Mouse (Mus musculus): Measurements from ENCODE around the gene Olfr830. TPM values are rescaled to one million over a fixed set of nuclear protein-coding genes. Genes with fewer than 3 reads are reported as not detected.
"Not testable (repeated sequence)": the region's sequence is repeated elsewhere in the genome, so short reads cannot be mapped to it uniquely, and the experiment has no call there.

Gene Olfr830
- polyA plus RNA-seq (2012; rRNA removed) (not detected in 2 replicates), polyA plus RNA-seq (2014; fragmentation: Nextera tagmentation; extraction: Ambion mirVana) (not detected in 2 replicates)

DNA sequence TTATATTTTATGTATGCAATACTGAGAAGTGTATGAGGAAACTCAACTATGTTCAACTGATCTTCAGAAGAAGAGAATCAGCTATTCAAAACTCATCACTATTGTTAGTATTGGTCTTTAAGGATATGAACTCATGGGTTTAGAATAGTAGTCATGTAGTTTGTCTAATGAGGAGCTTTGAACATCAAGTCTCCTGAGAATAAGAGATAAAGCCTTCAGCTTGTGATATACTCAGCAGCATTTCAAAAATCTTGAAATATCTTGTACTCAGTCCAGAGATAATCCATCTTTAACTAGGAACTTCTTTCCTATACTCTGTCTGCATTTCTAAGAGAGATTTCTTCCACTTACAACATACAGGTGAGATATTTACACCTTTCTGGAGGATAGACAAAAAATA is at the start of gene Olfr830:
Olfr830 (plus strand) TSS at position 301 of the 400 bp plus-strand sequence.
- ATAC-seq (ENCODE audit: low FRiP score, low read depth) = no peak
- no peak for TF ChIP-seq POLR2A (IDR thresholded peaks at IDR 0.05; ENCODE audit: borderline replicate concordance, extremely low read depth, insufficient read depth, insufficient read length)
- no peak for DNase-seq (ENCODE audit: low spot score)
- no peaks in the 10 kb centered on the region for H3K4me1 ChIP-seq (ENCODE audit: control insufficient read depth, insufficient read depth, low read length)
- no peak within 1 kb of the TSS for H3K27ac ChIP-seq (replicated peaks; ENCODE audit: low read depth, low read length)
- no peak within 1 kb of the TSS for H3K4me2 ChIP-seq (replicated peaks; ENCODE audit: low read depth, low read length, severe bottlenecking)
- no peaks in the 10 kb centered on the region for H3K9me3 ChIP-seq (ENCODE audit: control insufficient read depth, low read length)
- H3K36me3 ChIP-seq (ENCODE audit: control insufficient read depth, insufficient read depth, low read length) = no peaks in the 10 kb centered on the region
- no peak within 1 kb of the TSS for H3K9ac ChIP-seq (ENCODE audit: low read depth, low read length, severe bottlenecking)
- H3K4me3 ChIP-seq (replicated peaks; ENCODE audit: low read length) = no peak within 1 kb of the TSS
- no peaks in the 10 kb centered on the region for H3K27me3 ChIP-seq (ENCODE audit: control insufficient read depth, insufficient read depth, low read length)

DNA sequence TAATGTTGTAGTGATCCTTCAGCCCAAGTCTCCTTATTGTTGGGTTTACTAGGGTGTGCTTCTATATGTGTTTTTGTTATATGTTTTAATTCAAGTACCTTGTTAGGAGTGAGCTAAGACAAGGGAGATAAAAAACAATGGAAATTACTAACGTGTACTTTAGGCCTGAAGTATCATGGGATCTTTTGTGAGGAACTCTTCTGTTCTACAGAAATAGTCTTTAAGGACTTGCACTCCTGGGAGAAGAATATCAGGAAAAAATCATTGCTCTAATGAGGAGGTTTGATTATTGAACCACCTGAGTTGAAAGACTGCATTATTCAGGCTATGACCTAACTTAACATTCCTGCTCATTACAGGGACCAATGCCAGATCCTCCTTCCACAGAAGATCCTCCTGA is 19.9 kb upstream of the Olfr830 start, which contains the start of gene Olfr829:
Olfr829 (plus strand) TSS at position 301 of the 400 bp plus-strand sequence.
- TF ChIP-seq POLR2A (IDR thresholded peaks at IDR 0.05; ENCODE audit: borderline replicate concordance, extremely low read depth, insufficient read depth, insufficient read length) = no peak
- DNase-seq (ENCODE audit: low spot score) = no peak
- no peak within 1 kb of the TSS for H3K9ac ChIP-seq (ENCODE audit: low read depth, low read length, severe bottlenecking)
- H3K27me3 ChIP-seq (ENCODE audit: control insufficient read depth, insufficient read depth, low read length) = no peaks in the 10 kb centered on the region
- H3K4me1 ChIP-seq (ENCODE audit: control insufficient read depth, insufficient read depth, low read length) = no peaks in the 10 kb centered on the region
- no peak within 1 kb of the TSS for H3K4me2 ChIP-seq (replicated peaks; ENCODE audit: low read depth, low read length, severe bottlenecking)
- H3K9me3 ChIP-seq (ENCODE audit: control insufficient read depth, low read length) = no peaks in the 10 kb centered on the region
- ATAC-seq (ENCODE audit: low FRiP score, low read depth) = no peak
- H3K4me3 ChIP-seq (replicated peaks; ENCODE audit: low read length) = no peak within 1 kb of the TSS
- WGBS = 71% methylated on average over 1 of the region's 1 CpGs
- H3K27ac ChIP-seq (replicated peaks; ENCODE audit: low read depth, low read length) = no peak within 1 kb of the TSS
- no peaks in the 10 kb centered on the region for H3K36me3 ChIP-seq (ENCODE audit: control insufficient read depth, insufficient read depth, low read length)

DNA sequence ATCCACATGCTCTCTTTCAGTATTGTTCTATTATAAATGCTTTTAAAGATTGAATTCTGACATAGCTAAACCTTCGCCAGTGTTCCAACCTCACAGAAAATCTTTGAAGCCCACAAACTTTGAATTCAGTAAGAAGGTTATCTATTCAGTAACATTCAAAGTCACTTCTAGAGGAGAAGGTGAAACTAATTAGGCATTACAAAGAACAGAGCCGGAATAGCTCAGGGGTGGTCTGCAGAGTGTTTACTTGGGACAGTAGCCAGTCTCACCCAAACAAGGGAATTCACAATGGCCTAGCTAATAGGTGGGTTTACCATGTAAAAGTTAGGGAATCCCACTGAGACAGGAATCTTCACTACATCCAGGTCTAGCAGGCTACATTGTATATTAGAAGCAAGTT is 33.2 kb downstream of the Olfr830 start:
- H3K4me1 ChIP-seq (ENCODE audit: control insufficient read depth, insufficient read depth, low read length) = not testable (repeated sequence)
- WGBS = 77% methylated on average over 2 of the region's 2 CpGs

DNA sequence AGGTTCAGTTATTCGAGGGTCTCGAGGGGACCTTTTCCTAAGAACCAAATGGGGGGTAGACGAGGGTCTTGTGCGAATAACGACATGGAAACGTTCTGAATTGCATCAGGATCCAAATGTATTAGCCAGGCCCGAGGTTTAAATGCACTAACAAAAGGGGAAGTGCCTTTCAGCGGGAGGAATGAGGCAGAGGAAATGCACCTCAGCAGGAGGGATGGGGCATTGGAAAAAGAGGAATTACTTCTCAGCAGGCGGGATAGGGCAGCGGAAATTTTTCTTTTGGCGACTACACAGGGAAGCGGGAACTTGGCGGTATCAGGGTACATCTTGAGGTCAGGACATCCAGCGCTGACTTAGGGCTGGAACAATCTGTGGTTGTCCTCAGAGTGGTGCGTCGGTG is 53.4 kb downstream of the Olfr830 start:
- not testable (repeated sequence) for H3K36me3 ChIP-seq (ENCODE audit: control insufficient read depth, insufficient read depth, low read length); H3K9me3 ChIP-seq (ENCODE audit: control insufficient read depth, low read length); H3K4me1 ChIP-seq (ENCODE audit: control insufficient read depth, insufficient read depth, low read length); ATAC-seq (ENCODE audit: low FRiP score, low read depth); H3K4me2 ChIP-seq (replicated peaks; ENCODE audit: low read depth, low read length, severe bottlenecking); H3K27me3 ChIP-seq (ENCODE audit: control insufficient read depth, insufficient read depth, low read length); H3K9ac ChIP-seq (ENCODE audit: low read depth, low read length, severe bottlenecking); H3K27ac ChIP-seq (replicated peaks; ENCODE audit: low read depth, low read length); DNase-seq (ENCODE audit: low spot score); H3K4me3 ChIP-seq (replicated peaks; ENCODE audit: low read length)
- WGBS = 83% methylated on average over 11 of the region's 16 CpGs

More for the DNA sequence above, 33.2 kb downstream of the Olfr830 start:
- H3K9ac ChIP-seq (ENCODE audit: low read depth, low read length, severe bottlenecking); H3K27me3 ChIP-seq (ENCODE audit: control insufficient read depth, insufficient read depth, low read length); H3K36me3 ChIP-seq (ENCODE audit: control insufficient read depth, insufficient read depth, low read length); H3K4me3 ChIP-seq (replicated peaks; ENCODE audit: low read length); H3K4me2 ChIP-seq (replicated peaks; ENCODE audit: low read depth, low read length, severe bottlenecking); H3K27ac ChIP-seq (replicated peaks; ENCODE audit: low read depth, low read length); ATAC-seq (ENCODE audit: low FRiP score, low read depth); H3K9me3 ChIP-seq (ENCODE audit: control insufficient read depth, low read length); DNase-seq (ENCODE audit: low spot score): not testable (repeated sequence)

Other genes starting within 250 kb of the Olfr830 start
- gene Muc16, start 200.2 kb upstream of the Olfr830 start, polyA plus RNA-seq (2012; rRNA removed) = 0.59 TPM in 1 of 2 replicates, not detected in the other
- not detected in 2 replicates for gene Muc16, start 200.2 kb upstream of the Olfr830 start, polyA plus RNA-seq (2014; fragmentation: Nextera tagmentation; extraction: Ambion mirVana)
- not detected in 2 replicates for gene Olfr24, start 110.7 kb upstream of the Olfr830 start, polyA plus RNA-seq (2012; rRNA removed)
- not detected in 2 replicates for gene Olfr24, start 110.7 kb upstream of the Olfr830 start, polyA plus RNA-seq (2014; fragmentation: Nextera tagmentation; extraction: Ambion mirVana)
- gene Olfr828, start 55.2 kb upstream of the Olfr830 start, polyA plus RNA-seq (2012; rRNA removed) = not detected in 2 replicates
- gene Olfr828, start 55.2 kb upstream of the Olfr830 start, polyA plus RNA-seq (2014; fragmentation: Nextera tagmentation; extraction: Ambion mirVana) = not detected in 2 replicates
- gene Olfr829, start 19.8 kb upstream of the Olfr830 start, polyA plus RNA-seq (2012; rRNA removed) = not detected in 2 replicates
- not detected in 2 replicates for gene Olfr829, start 19.8 kb upstream of the Olfr830 start, polyA plus RNA-seq (2014; fragmentation: Nextera tagmentation; extraction: Ambion mirVana)
- not detected in 2 replicates for gene Olfr832, start 62.4 kb downstream of the Olfr830 start, polyA plus RNA-seq (2012; rRNA removed)
- gene Olfr832, start 62.4 kb downstream of the Olfr830 start, polyA plus RNA-seq (2014; fragmentation: Nextera tagmentation; extraction: Ambion mirVana) = not detected in 2 replicates
- not detected in 2 replicates for gene Olfr834, start 113.3 kb downstream of the Olfr830 start, polyA plus RNA-seq (2012; rRNA removed)
- gene Olfr834, start 113.3 kb downstream of the Olfr830 start, polyA plus RNA-seq (2014; fragmentation: Nextera tagmentation; extraction: Ambion mirVana) = not detected in 2 replicates
- not detected in 2 replicates for gene Olfr835, start 158.0 kb downstream of the Olfr830 start, polyA plus RNA-seq (2012; rRNA removed)
- gene Olfr835, start 158.0 kb downstream of the Olfr830 start, polyA plus RNA-seq (2014; fragmentation: Nextera tagmentation; extraction: Ambion mirVana) = not detected in 2 replicates
- not detected in 2 replicates for gene Olfr836, start 245.7 kb downstream of the Olfr830 start, polyA plus RNA-seq (2012; rRNA removed)
- gene Olfr836, start 245.7 kb downstream of the Olfr830 start, polyA plus RNA-seq (2014; fragmentation: Nextera tagmentation; extraction: Ambion mirVana) = not detected in 2 replicates

Measured in limb, embryonic 14.5 days (tissue).